Mouse (Mus musculus): ENCODE results near the gene Tbx10. TPM values are rescaled to one million over a fixed set of nuclear protein-coding genes. Genes with fewer than 3 reads are reported as not detected.
"Not testable (repeated sequence)": the region's sequence is repeated elsewhere in the genome, so short reads cannot be mapped to it uniquely, and the experiment has no call there.

Tbx10 gene
- polyA plus RNA-seq, 1 experiment from 2014 or later, result not detected

DNA sequence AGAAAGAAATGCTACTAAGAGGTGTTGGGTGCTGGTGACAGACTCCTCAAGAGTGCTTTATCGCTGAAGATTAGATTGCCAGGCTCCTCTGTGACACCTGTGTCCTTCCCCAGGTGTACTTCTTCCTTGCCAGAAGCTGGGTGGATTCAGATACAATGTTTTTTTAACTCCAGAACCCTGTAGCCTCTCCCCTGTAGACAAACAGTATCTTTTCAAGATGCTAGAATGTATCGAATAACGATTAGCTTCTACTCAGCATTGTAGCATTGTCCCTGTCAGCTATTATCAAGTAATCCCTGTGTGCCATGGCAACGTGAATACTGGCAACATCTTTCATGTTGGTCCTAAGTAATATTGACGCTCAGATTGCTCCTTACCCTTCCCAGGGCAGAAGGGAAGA, 41.2 kb downstream of the Tbx10 start:
- Histone ChIP-seq H3K9ac (ENCODE audit: low read length) (no peak overlapping the region), H3K36me3 (ENCODE audit: control insufficient read depth, insufficient read depth, low read length) (no peaks in the 10 kb centered on the region), H3K27me3 (ENCODE audit: control insufficient read depth, insufficient read depth, low read length) (no peaks in the 10 kb centered on the region), H3K9me3 (ENCODE audit: control insufficient read depth, low read length) (no peaks in the 10 kb centered on the region), H3K4me1 (replicated peaks; ENCODE audit: control insufficient read depth, insufficient read depth) (no peaks in the 10 kb centered on the region), H3K4me2 (replicated peaks; ENCODE audit: low read depth) (no peak overlapping the region), H3K27ac (replicated peaks) (peak overlapping the region; percentile 30; the same call in 1 of the 2 replicates), H3K4me3 (ENCODE audit: low read depth, low read length) (no peak overlapping the region)
- TF ChIP-seq CTCF (IDR thresholded peaks at IDR 0.05; ENCODE audit: low read depth) (no peak), EP300 (optimal IDR thresholded peaks at IDR 0.05) (no peak)
- DNase-seq (ENCODE audit: low spot score) (no peak), ATAC-seq (ENCODE audit: low FRiP score, low TSS enrichment) (no peak)
- 48% methylated on average over 5 of the region's 5 CpGs for WGBS

DNA sequence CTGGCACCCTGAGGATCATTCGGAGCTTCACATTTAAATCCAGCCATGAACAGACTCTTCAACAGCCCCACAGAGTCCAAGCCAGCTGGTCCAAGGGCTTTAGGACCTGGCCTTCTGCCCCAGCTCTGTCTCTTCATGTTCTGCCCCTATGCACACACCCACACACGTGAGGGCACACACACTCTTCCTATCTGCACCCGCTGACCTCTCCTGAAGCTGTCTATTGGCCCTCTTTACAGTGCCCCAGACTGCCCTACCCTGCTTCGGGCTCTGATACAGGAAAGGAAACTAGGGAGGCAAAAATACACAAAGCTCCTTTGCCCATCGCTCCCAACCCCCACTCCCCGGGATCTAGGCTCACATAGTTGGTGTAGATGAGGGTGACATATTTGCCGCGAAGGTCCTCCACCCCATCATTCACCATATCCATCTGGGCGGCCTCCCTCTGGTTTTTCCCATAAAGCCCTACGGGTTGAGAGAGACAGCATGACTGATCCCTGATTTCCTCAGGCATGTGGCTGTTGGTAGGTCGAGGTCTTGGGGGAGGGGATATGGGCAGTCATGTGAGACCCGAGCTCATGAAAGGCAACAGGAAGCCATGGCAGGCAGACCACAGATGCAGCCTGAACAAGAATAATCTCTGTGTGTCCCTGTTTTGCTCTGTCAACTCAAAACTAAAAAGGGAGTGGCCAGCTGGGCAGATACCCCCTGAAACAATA, 43.9 kb downstream of the Tbx10 start:
- TF ChIP-seq CTCF (IDR thresholded peaks at IDR 0.05; ENCODE audit: low read depth) (no peak), EP300 (optimal IDR thresholded peaks at IDR 0.05) (no peak)
- 0 out of 2 replicates have a peak overlapping the region, but pooled peaks have one; percentile 38 for H3K9ac ChIP-seq (ENCODE audit: low read length)
- no peaks in the 10 kb centered on the region for H3K9me3 ChIP-seq (ENCODE audit: control insufficient read depth, low read length)
- peak; percentile 82 for ATAC-seq (ENCODE audit: low FRiP score, low TSS enrichment)
- DNase-seq (ENCODE audit: low spot score), result peak; percentile 75
- no peak overlapping the region for H3K4me3 ChIP-seq (ENCODE audit: low read depth, low read length)
- 60% methylated on average over 12 of the region's 12 CpGs for WGBS
- no peaks in the 10 kb centered on the region for H3K27me3 ChIP-seq (ENCODE audit: control insufficient read depth, insufficient read depth, low read length)
- H3K4me1 ChIP-seq (replicated peaks; ENCODE audit: control insufficient read depth, insufficient read depth), result no peaks in the 10 kb centered on the region
- H3K27ac ChIP-seq (replicated peaks), result 0 out of 2 replicates have a peak overlapping the region, but pooled peaks have one; percentile 24
- peak overlapping the region; percentile 18 for H3K4me2 ChIP-seq (replicated peaks; ENCODE audit: low read depth)
- no peaks in the 10 kb centered on the region for H3K36me3 ChIP-seq (ENCODE audit: control insufficient read depth, insufficient read depth, low read length)

DNA sequence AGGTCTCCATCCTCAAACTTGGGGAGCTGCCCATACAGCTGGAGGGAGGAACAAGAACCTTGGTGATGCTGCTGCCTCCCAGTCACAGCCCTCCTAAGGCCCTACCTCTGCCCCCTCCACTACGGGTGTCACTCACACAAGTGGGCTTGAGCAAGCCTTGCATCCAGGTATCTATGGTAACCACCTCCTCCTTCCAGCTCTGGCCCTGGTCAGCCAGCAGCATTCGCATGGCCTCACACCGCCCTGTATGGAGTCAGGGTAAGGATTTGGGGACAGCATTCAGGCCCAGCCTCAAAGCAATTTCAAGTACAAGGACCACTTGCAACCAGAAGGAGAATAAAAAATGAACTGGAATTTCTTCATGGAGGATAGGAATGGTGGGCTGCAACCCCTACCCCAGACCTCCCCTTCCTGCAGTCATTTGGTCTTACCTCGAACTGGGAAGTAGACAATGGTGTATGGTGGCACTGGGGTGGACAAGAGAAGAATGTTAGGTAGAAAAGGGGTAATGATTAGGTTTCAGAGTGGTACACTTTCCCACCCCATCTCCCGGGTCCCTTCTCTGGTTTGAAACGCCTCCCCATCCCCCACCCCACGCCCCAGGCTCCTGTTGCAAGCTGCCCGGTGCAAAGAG, 44.7 kb downstream of the Tbx10 start:
- WGBS, result 19% methylated on average over 7 of the region's 8 CpGs
- Histone ChIP-seq H3K27ac (replicated peaks) (peak overlapping the region; percentile 88), H3K9ac (ENCODE audit: low read length) (peak overlapping the region; percentile 80), H3K4me2 (replicated peaks; ENCODE audit: low read depth) (peak overlapping the region; percentile 74), H3K4me3 (ENCODE audit: low read depth, low read length) (peak overlapping the region; percentile 64)
- not testable (repeated sequence) for H3K27me3 ChIP-seq (ENCODE audit: control insufficient read depth, insufficient read depth, low read length); H3K4me1 ChIP-seq (replicated peaks; ENCODE audit: control insufficient read depth, insufficient read depth); DNase-seq (ENCODE audit: low spot score); H3K9me3 ChIP-seq (ENCODE audit: control insufficient read depth, low read length); H3K36me3 ChIP-seq (ENCODE audit: control insufficient read depth, insufficient read depth, low read length)
- peak; percentile 13; the same call in 1 of the 2 replicates for ATAC-seq (ENCODE audit: low FRiP score, low TSS enrichment)

DNA sequence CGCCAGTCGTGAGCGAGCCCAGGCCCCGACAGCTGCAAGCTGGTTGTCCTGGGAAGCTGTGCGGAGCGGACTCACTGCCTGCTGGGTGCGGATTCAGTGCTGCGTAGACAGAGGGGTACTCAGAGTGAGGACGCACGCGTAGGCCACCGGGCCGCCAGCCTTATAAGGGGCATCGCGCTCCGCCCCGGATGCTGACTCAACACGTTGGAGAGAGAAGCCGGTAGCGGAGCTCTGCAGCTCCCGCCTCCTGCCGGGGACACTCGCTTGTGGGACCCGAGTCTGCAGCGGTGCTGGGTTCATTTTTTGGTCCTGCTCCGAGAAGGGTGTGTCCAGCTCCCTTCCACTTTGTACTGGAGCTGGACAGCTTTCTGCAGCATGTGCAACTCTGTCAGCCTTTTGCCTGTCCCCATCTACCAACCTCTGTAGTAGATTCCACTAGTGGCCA, 45.3 kb downstream of the Tbx10 start, which contains the start of gene Gstp1:
TSS of gene Gstp1 (minus strand) at position 198 of the 445 bp plus-strand sequence.
- H3K4me2 ChIP-seq (replicated peaks; ENCODE audit: low read depth), result peak within 1 kb of the TSS; percentile 74
- H3K9me3 ChIP-seq (ENCODE audit: control insufficient read depth, low read length), result no peaks in the 10 kb centered on the region
- H3K27me3 ChIP-seq (ENCODE audit: control insufficient read depth, insufficient read depth, low read length), result no peaks in the 10 kb centered on the region
- H3K36me3 ChIP-seq (ENCODE audit: control insufficient read depth, insufficient read depth, low read length), result no peaks in the 10 kb centered on the region
- TF ChIP-seq CTCF (IDR thresholded peaks at IDR 0.05; ENCODE audit: low read depth), result peak; percentile 63
- TF ChIP-seq EP300 (optimal IDR thresholded peaks at IDR 0.05), result no peak
- no peaks in the 10 kb centered on the region for H3K4me1 ChIP-seq (replicated peaks; ENCODE audit: control insufficient read depth, insufficient read depth)
- H3K9ac ChIP-seq (ENCODE audit: low read length), result peak within 1 kb of the TSS; percentile 80
- ATAC-seq (ENCODE audit: low FRiP score, low TSS enrichment) (peak; percentile 70), DNase-seq (ENCODE audit: low spot score) (peak; percentile 89)
- WGBS, result under 1% methylated on average over 25 of the region's 26 CpGs
- H3K27ac ChIP-seq (replicated peaks), result peak within 1 kb of the TSS; percentile 88
- peak within 1 kb of the TSS; percentile 64 for H3K4me3 ChIP-seq (ENCODE audit: low read depth, low read length)

DNA sequence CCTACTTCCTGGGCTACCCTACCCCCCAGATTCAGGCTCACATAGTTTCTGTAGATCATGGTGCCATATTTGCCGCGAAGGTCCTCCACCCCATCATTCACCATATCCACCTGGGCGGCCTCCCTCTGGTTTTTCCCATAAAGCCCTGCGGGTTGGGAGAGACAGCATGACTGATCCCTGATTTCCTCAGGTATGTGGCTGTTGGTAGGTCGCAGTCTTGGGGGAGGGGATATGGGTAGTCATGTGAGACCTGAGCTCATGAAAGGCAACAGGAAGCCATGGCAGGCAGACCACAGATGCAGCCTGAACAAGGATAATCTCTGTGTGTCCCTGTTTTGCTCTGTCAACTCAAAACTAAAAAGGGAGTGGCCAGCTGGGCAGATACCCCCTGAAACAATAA, 48.4 kb downstream of the Tbx10 start:
- H3K27ac ChIP-seq (replicated peaks); H3K36me3 ChIP-seq (ENCODE audit: control insufficient read depth, insufficient read depth, low read length); H3K27me3 ChIP-seq (ENCODE audit: control insufficient read depth, insufficient read depth, low read length); H3K4me2 ChIP-seq (replicated peaks; ENCODE audit: low read depth); H3K9me3 ChIP-seq (ENCODE audit: control insufficient read depth, low read length); ATAC-seq (ENCODE audit: low FRiP score, low TSS enrichment); H3K4me1 ChIP-seq (replicated peaks; ENCODE audit: control insufficient read depth, insufficient read depth); DNase-seq (ENCODE audit: low spot score); H3K9ac ChIP-seq (ENCODE audit: low read length); H3K4me3 ChIP-seq (ENCODE audit: low read depth, low read length): not testable (repeated sequence)
- 87% methylated on average over 5 of the region's 5 CpGs for WGBS

DNA sequence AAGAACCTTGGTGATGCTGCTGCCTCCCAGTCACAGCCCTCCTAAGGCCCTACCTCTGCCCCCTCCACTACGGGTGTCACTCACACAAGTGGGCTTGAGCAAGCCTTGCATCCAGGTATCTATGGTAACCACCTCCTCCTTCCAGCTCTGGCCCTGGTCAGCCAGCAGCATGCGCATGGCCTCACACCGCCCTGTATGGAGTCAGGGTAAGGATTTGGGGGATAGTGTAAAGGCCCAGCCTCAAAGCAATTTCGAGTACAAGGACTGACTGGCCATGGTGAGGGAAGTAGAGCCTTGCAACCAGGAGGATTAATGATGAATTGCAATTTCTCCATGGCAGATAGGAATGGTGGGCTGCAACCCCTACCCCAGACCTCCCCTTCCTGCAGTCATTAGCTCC, 48.9 kb downstream of the Tbx10 start:
- not testable (repeated sequence) for H3K9me3 ChIP-seq (ENCODE audit: control insufficient read depth, low read length); H3K27me3 ChIP-seq (ENCODE audit: control insufficient read depth, insufficient read depth, low read length); H3K36me3 ChIP-seq (ENCODE audit: control insufficient read depth, insufficient read depth, low read length); H3K4me3 ChIP-seq (ENCODE audit: low read depth, low read length); DNase-seq (ENCODE audit: low spot score); H3K27ac ChIP-seq (replicated peaks); H3K9ac ChIP-seq (ENCODE audit: low read length); H3K4me1 ChIP-seq (replicated peaks; ENCODE audit: control insufficient read depth, insufficient read depth); H3K4me2 ChIP-seq (replicated peaks; ENCODE audit: low read depth); ATAC-seq (ENCODE audit: low FRiP score, low TSS enrichment)
- WGBS, result 88% methylated on average over 3 of the region's 4 CpGs

Measured in stomach, postnatal 0 days (tissue).